Mouse (Mus musculus) G1E-ER4 (cell line): ENCODE measurements around the gene Ttc25. TPM values are rescaled to one million over a fixed set of nuclear protein-coding genes. Genes with fewer than 3 reads are reported as not detected.

ENCODE experiments used
- GATA1 ChIP-seq: IDR thresholded peaks from one replicate; pipeline ENCODE4 v1.8.0; 2012; ENCODE audit warnings: low read length, inconsistent platforms
- polyA plus RNA-seq: library from polyadenylated mRNA; stranded (reverse); fragments of >175 nt; gene quantifications from 2 replicates; pipeline ENCODE4 v1.2.3, GENCODE M21; 2012

Gene Ttc25
- polyA plus RNA-seq, 1 experiment: not detected

DNA sequence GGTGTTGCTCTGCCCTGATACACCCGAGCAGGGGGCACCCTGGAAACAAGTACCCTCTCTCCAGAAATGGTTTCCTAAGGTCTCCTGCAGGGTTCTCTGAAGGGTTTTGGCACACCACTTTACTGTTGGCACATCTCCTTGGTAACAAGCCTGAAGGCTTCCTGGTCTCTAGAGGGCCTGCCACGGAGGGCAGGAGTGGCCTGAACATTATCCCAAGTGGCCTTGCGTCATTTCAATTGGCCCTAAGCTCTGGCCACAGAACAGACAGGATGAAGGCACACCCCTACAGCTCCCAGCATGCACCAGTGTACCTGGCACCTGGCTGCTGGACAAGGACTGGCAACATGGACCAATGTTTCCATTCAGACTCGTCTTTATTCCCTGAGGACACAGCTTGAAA is 7.4 kb downstream of the Ttc25 start:
- TF ChIP-seq GATA1: no peak

DNA sequence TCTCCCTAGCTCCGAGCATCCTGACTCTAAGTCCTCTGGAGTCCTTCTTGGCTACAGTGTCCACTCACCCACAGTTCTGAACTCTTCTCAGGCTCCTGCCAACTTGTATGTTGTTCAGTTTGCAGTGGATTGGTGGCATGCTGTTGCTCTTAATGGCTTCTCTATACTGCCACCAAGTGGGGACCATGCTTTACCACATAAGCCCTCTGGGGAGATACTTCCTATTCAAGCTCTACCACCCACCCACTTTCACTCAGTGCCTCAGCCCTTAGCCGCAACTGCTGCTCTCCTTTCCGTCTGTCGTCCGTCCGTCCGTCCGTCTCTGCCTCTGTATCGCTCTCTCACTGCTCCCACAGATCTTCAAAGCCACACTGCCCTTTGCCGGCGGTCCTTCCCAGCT is 10.2 kb downstream of the Ttc25 start:
- TF ChIP-seq GATA1: no peak

DNA sequence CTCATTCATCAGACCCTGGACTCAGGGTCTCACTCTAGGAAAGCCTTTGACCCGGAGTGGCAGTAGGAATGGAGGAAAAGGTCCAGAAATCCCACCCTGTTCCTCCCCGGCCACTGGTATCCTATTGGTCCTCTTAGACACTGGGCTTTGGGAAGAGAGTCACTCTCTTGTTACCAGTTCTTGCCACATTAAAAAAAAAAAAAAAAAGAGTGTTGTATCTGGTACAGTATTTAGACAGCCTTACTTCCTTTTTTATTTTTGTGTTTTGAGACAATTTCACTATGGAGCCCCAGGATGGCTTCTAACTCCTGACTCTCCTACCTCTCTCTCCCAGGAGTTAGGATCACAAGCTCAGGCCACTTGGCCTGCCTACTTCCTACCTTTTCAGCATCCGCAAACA is 12.2 kb downstream of the Ttc25 start:
- TF ChIP-seq GATA1: no peak

DNA sequence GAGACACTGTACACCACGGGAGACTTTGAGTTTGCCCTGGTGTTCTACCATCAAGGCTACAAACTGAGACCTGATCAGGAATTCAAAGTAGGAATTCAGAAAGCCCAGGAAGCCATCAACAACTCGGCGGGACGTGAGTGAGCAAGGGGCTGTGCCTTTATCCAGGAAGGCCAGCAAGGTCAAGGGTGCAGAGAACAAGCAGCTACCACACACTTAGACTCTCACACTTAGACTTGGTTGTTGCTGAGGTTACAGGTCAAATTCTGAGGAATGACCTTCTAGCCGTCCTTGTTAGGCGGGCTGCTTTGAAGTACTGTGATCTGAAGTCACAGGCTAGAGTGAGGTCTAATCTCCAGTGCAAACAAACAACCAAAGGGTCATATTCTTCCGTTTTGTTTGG is 14.1 kb downstream of the Ttc25 start:
- no peak for TF ChIP-seq GATA1

DNA sequence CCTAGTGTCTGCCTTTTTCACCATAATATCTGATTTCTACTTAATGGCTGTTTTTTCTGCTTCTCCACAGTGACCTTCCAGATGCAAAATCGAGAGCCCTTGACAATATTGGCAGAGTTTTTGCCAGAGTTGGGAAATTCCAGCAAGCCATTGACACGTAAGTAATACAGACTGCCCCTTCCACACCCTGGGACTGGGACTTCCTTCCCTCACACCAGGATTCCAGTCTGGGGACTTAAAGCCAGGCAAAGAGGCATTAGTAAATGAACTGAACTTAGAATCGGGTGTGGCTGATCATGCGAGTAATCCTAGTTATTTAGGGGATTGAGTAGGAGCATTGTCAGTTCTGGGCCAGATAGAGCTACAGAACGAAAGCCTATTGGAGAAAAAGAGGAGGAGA is 16.3 kb downstream of the Ttc25 start:
- no peak for TF ChIP-seq GATA1

DNA sequence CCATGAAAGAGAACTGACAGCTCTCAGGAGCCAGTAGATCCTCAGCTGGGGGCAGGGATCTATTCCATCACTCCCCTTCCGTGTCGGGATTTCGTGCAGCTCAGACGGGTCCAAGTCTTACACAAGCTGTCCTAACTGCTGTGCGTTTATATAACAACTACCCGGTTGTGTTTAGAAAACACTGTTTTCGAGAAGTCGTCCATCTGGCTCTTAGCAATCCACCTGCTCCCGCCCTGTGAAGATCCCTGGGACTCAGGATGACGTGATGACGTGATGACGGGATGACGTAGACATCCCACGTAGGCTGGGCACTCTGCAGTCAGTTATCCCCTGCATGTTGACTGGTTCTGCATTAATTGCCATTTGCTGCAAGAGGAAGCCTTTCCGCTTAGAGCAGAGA is 18.9 kb downstream of the Ttc25 start:
- TF ChIP-seq GATA1: no peak

DNA sequence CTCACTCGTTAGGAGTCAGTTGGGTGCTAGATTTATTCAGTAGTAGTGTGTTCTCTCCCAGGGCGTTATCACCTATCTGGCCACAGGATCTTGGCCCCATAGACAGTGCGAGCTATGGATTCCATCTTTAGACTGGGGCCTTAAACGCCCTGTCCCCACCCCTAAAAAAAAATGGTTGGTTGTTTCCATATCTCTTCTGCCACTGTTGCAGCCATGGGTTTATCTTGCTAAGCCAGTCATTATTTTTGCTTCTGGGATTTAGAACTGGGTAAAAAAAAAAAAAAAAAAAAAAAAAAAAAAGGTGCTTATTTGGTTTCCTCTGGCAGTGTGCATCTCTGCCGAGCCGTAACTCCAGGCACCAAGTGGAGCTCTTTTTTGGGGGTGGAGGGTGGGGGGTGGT is 19.3 kb downstream of the Ttc25 start:
- TF ChIP-seq GATA1: no peak

DNA sequence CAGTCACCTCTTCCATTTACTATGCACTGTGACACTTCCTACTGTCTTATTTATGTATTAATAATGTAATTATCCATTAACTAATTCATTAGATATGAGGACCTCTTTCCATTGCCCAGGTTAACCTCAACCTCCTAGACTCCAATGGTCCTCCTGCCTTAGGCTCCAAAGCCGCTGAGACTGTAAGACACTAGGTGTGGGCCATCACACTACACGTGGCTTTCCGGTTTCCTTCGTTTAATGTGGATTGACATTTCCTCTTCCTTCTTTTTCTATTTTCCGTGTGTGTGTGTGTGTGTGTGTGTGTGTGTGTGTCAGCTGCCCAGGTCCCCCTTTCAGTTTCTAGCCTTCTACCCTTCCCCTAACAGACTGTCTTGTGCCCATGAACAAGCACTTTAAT is 21.8 kb downstream of the Ttc25 start:
- no peak for TF ChIP-seq GATA1

DNA sequence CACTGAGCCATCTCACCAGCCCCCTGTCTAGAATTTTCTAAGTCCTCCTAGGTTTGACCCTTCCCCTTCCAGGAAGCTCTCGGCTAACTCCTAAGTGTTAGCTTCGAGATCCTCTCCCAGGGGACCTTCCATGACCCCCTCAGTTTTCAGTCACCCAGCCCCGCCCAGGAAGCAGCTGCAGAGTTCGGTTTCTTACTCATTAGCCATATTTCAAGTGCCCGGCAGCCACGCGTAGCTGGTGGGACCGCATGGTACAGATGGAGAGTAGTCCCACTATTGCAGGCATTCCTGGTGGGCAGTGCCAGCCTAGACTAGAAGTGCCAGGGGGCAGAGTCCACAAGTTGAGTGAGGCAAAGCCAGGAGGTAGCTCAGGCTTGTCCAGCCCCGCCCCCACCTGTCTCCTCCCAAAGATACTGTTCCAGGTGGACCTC is 22.4 kb downstream of the Ttc25 start:
- TF ChIP-seq GATA1: no peak

DNA sequence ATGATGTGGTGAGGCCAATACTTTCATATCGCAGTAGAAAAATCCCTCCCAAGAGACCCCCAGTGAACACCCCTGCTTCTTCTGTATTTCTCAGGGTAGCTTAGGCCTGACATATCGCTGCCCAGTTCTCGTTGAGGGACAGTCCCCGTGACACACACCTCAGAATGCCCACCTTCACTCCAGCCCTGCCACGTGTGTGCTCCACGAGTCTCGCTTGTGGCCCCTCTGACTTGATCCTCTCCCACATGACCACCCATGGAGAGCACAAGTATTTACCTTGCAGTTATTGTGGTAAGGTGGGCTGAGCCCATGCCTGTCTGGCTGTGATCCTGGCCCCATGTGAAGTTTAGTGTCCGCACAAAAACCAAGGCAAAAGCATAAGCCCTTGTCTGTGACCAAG is 23.3 kb downstream of the Ttc25 start:
- no peak for TF ChIP-seq GATA1

DNA sequence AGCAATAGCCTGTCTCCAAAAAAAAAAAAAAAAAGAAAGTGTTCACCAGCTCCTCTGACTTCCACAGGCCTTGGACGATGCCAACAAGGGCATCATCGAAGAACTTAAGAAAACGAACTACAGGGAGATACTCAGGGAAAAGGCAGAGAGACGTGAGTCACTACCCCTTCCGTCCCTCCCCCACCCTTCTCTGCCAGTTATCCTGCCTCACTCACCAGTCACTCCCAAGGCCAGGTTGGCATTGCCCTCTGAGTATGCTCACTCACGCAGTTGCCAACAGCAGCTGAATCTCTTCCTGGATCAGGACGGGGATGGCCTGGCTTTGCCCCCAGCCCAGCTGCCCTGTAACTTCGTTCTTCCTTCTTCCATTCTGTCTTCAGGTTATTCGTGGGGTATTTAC is 24.4 kb downstream of the Ttc25 start:
- no peak for TF ChIP-seq GATA1

DNA sequence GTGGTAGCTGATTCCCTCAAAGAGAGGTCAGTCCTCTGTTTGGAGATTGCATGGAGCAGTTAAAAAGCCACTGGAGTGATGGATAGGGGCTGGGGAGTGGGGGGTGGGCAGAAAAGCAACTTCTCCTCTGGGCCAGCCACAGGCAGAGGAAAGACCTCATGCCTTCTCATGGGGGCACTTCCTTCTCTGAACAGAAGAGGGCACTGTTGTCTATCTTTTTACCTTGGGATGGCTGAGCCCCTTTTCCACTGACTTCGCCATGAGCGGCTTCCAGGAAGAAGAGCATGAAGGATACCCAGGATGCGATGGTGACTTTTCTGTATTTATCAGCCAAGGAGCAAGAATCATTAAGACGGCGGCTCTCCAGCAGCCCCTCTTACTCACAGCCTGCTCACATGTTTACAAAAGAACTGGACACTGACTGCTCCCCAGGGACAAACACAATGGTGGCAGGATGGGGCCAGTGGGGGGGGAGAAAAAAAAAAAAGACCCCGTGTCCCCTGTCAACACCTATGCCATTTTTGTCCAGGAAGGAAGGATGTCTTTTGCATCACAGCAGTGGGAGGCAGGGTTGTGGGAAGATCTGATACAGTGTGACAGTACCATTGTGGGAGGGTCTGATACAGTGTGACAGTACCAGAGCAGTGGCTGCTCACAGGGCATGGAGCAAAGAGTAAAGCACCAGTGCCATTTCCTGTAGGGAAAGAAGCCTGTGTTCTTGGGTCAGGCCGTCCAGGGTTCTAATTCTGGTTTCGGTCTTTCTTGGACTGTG is 25.2 kb downstream of the Ttc25 start:
- no peak for TF ChIP-seq GATA1

DNA sequence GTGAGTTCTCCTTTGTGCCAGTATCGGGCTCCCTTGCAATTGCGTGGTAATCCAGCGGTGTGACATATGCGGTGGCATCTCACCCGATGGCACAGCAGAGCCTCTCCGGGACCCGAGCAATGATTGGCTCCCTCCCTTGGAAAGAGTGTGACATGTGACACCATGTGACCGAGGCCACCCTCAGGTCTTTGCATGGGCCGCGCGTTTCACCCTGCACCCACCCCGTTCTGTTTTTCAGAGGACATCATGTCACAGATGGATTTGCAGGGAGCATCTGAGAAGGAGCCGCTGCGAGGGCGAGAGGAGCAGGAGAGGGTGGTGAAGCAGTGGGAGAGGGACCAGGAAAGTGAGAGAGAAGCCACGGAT is 25.8 kb downstream of the Ttc25 start:
- no peak for TF ChIP-seq GATA1

DNA sequence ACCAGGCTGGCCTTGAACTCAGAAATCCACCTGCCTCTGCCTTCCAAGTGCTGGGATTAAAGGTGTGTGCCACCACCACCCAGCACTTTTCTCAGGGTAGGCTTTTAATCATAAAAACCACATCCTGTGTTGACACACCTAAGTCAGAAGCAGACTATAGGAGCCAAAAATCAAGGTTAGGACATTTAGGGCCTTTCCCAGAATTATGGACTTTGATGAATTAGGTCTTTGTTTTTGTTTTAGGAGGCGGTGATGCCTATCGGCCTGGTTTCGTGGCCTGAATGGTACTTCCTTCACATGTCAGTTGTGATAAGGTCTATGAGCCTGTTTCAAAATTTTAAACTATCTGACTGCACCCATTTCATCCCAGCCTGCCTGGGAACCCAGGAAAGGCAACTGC is 28.8 kb downstream of the Ttc25 start:
- no peak for TF ChIP-seq GATA1

DNA sequence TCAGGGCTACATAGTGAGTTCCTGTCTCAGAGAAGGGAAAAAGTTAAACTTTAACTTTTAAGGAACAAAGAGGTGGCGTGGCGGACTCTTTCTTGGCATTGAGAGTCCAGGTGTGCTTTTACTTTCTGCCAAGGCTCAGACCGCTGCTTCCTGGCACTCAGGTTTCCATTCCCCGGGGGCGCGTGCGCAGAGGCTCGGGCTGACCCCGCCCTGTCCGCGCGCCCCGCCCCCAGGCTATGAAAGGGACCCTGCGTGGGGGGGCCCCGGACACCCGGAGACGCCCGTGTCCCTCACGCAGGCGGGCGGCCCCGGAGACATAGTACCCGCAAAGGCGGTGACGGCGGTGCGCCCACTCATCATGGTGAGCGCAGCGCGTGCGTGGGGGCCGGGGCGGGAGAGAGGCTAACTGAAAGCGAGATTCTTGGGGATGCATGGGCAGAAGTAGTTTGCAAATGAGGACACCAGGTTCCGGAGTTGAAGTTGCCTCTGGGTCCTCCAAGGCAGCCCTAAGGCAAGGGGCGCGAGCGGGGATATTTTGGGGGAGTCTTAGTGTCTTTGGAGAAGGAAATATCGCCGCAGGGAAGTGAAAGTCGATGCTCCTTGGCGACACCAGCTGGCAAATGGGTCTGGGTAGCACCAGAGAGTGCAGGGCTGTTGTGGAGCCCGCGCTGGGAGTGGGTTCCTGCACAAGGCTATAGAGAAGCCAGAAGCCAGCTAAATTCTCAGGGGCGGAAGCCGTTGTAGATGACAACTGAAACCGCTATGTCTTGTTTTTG is 29.5 kb downstream of the Ttc25 start, which contains the start of gene Cnp:
Gene Cnp (plus strand): TSS at position 197 of the 776 bp plus-strand sequence.
- no peak for TF ChIP-seq GATA1

DNA sequence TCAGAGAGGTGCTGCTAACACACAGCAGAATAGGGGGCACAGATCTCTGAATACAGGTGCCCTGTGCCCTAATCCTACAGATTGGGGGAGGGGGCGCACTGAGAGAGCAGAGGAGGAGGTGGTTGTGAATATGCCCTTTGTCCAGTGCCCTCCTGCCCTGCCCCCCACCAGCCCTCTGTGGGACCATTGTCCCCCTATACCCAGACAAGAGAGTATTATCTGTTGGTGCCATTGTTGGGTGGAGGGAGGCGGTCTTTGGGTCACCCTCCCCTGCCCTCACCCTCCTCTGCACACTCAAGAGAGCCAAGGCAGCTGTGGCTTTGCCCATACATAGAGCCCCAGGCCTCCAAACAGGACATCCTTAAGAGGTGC is 30.1 kb downstream of the Ttc25 start:
- TF ChIP-seq GATA1: no peak

DNA sequence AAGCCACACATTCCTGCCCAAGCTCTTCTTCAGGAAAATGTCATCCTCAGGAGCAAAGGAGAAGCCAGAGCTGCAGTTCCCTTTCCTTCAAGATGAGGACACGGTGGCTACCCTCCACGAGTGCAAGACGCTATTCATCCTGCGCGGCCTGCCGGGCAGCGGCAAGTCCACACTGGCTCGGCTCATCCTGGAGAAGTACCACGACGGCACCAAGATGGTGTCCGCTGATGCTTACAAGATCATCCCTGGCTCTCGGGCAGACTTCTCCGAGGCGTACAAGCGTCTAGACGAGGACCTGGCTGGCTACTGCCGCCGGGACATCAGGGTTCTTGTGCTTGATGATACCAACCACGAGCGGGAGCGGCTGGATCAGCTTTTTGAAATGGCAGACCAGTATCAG is 30.8 kb downstream of the Ttc25 start:
- no peak for TF ChIP-seq GATA1
